Comparison of ENCODE assay signal across 20 mouse cellular contexts in the genomic region with DNA sequence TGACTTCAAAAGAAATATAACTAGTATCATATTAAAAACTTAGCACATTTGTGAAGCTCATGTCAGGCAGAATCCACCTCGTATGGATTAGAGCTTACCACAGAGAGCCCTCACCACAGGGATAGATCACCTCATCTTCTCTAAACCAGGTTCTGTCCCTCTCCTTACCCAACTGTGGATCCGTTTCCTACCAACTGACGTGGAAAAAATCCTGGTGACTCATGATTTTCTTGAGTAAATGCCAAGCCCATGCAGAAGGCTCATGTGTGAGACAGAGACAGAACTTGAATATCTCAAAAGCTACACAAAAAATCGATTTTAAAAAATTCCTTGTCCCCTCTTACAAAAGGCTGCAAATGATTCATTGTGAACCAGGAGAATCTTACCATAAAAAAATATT. TPM values are rescaled to one million over a fixed set of nuclear protein-coding genes. Genes with fewer than 3 reads are reported as not detected.
A peak's percentile ranks its signal among the peaks of the same experiment; 100 is the strongest.
DNase-seq lines count a peak whose midpoint lies in the region; ATAC-seq lines count a peak whose summit lies in the region.
"Had no signal": no experiment of that assay in that cellular context is flagged by ENCODE, and none has a peak within 500 bp of the region (broad histone marks: within the 10 kb centered on the region; RNA-seq: fewer than 3 reads in every experiment).

No protein-coding gene starts in this region.

- intact Hi-C loops in left cerebral cortex, postnatal 36 days (cut with DNase I): no loop called here

- no peak for ATAC-seq in cerebellum, adult (ENCODE audit: insufficient number of reproducible peaks, low FRiP score, low TSS enrichment)
- ATAC-seq: forebrain, embryonic 14.5 days; intestine, postnatal 0 days; liver, embryonic 12.5 days; liver, postnatal 0 days had no signal

- peak; percentile 17 to 32 for DNase-seq in cerebellum, postnatal 25 days
- DNase-seq in 3T3-L1 (ENCODE audit: low read depth, low spot score): peak; percentile 78
- peak; percentile 77 for DNase-seq in NIH3T3 (ENCODE audit: low read depth)
- DNase-seq in fibroblast of lung, adult 2 months (ENCODE audit: low read depth): peak; percentile 40
- no peak for DNase-seq in left cerebral cortex, postnatal 36 days (ENCODE audit: low spot score in 2 of 2)
- DNase-seq: adrenal gland, adult 8-10 months; gastrocnemius, adult 2 months; gastrocnemius, postnatal 36 days; heart, adult 2 months; kidney, adult 9 months; kidney, postnatal 14 days; liver, postnatal 0 days; lung, postnatal 36 days; thymus, postnatal 4 days had no signal

RNA-seq across cellular contexts. Expression of a gene that starts 13.0 kb away (rescaled TPM):
- total RNA-seq in left cerebral cortex, postnatal 36 days (2021): 10 to 100 TPM; 27.4 to 30.9 TPM
- total RNA-seq: G1E; hematopoietic stem cell, adult 5-6 weeks had no signal

Comparison
In these comparisons a context has a peak if more than half of its experiments do, and no peak if none do; other contexts are left out.
1. DNase-seq: peak in cerebellum, postnatal 25 days (2 of 2), 3T3-L1 (single experiment), NIH3T3 (single experiment) and fibroblast of lung, adult 2 months (single experiment); none in left cerebral cortex, postnatal 36 days (0 of 2).